Comparison of ENCODE assay signal across 11 mouse cellular contexts in genomic region chr19:56423370-56423769, GRCm38 (mm10). TPM values are rescaled to one million over a fixed set of nuclear protein-coding genes. Genes with fewer than 3 reads are reported as not detected.
DNase-seq lines count a peak whose midpoint lies in the region; ATAC-seq and TF ChIP-seq lines count a peak whose summit lies in the region.
"Had no signal": no experiment of that assay in that cellular context is flagged by ENCODE, and none has a peak within 500 bp of the region (broad histone marks: within the 10 kb centered on the region; RNA-seq: fewer than 3 reads in every experiment).

No protein-coding gene starts in this region.

- no peak overlapping the region for H3K4me2 ChIP-seq in neural tube, embryonic 11.5 days (ENCODE audit: low read depth)
- no peak overlapping the region; the same call in 1 of the 2 replicates for H3K4me2 ChIP-seq in intestine, postnatal 0 days (replicated peaks; ENCODE audit: low read depth)
- H3K4me2 ChIP-seq: heart, embryonic 15.5 days had no signal

- H3K27ac ChIP-seq in heart, embryonic 10.5 days, result peak overlapping the region; percentile 19; the same call in 1 of the 2 replicates
- H3K27ac ChIP-seq in neural tube, embryonic 11.5 days (ENCODE audit: low read depth, low read length), result no peak overlapping the region
- H3K27ac ChIP-seq in intestine, postnatal 0 days (ENCODE audit: low read depth, low read length), result peak overlapping the region; percentile 41; the same call in 1 of the 2 replicates
- H3K27ac ChIP-seq: macrophage had no signal

- no peak for TF ChIP-seq CTCF in intestine, postnatal 0 days (IDR thresholded peaks at IDR 0.05; ENCODE audit: low read depth)

- H3K9ac ChIP-seq in neural tube, embryonic 11.5 days (ENCODE audit: low read length), result no peak overlapping the region
- H3K9ac ChIP-seq in intestine, postnatal 0 days (ENCODE audit: low read depth, low read length), result no peak overlapping the region
- H3K9ac ChIP-seq: heart, embryonic 15.5 days had no signal

- no peak for ATAC-seq in neural tube, embryonic 11.5 days (ENCODE audit: insufficient read depth, low FRiP score, low TSS enrichment)
- ATAC-seq in intestine, postnatal 0 days, result no peak
- ATAC-seq: CD4-positive, CD25-positive, alpha-beta regulatory T cell, adult 4 months had no signal

- no peak overlapping the region for H3K4me3 ChIP-seq in heart, embryonic 10.5 days
- H3K4me3 ChIP-seq in neural tube, embryonic 11.5 days (ENCODE audit: low read depth, low read length), result no peak overlapping the region
- no peak overlapping the region for H3K4me3 ChIP-seq in intestine, postnatal 0 days (ENCODE audit: low read depth, low read length)
- H3K4me3 ChIP-seq: heart, embryonic 15.5 days had no signal

- no peaks in the 10 kb centered on the region for H3K36me3 ChIP-seq in heart, embryonic 10.5 days
- no peaks in the 10 kb centered on the region for H3K36me3 ChIP-seq in neural tube, embryonic 11.5 days (ENCODE audit: control insufficient read depth, insufficient read depth, low read length)
- peaks cover 21% of the 10 kb centered on the region for H3K36me3 ChIP-seq in intestine, postnatal 0 days (ENCODE audit: control insufficient read depth, insufficient read depth)
- H3K36me3 ChIP-seq: heart, embryonic 15.5 days had no signal

- 69% methylated on average over 12 of the region's 12 CpGs for WGBS in heart, embryonic 10.5 days
- 64% methylated on average over 12 of the region's 12 CpGs for WGBS in neural tube, embryonic 11.5 days
- 63% methylated on average over 12 of the region's 12 CpGs for WGBS in intestine, postnatal 0 days

- H3K9me3 ChIP-seq in heart, embryonic 10.5 days, result no peaks in the 10 kb centered on the region
- no peaks in the 10 kb centered on the region for H3K9me3 ChIP-seq in neural tube, embryonic 11.5 days (ENCODE audit: control insufficient read depth, low read length)
- no peaks in the 10 kb centered on the region for H3K9me3 ChIP-seq in intestine, postnatal 0 days (ENCODE audit: control insufficient read depth)
- H3K9me3 ChIP-seq: heart, embryonic 15.5 days had no signal

- no peaks in the 10 kb centered on the region for H3K27me3 ChIP-seq in heart, embryonic 10.5 days (ENCODE audit: insufficient read depth, poor library complexity, severe bottlenecking)
- H3K27me3 ChIP-seq in neural tube, embryonic 11.5 days (ENCODE audit: control insufficient read depth, insufficient read depth, low read length), result no peaks in the 10 kb centered on the region
- H3K27me3 ChIP-seq in intestine, postnatal 0 days (replicated peaks; ENCODE audit: control insufficient read depth, insufficient read depth, low read length), result no peaks in the 10 kb centered on the region
- H3K27me3 ChIP-seq: heart, embryonic 15.5 days had no signal

- H3K4me1 ChIP-seq in heart, embryonic 10.5 days, result peaks cover 36% of the 10 kb centered on the region
- H3K4me1 ChIP-seq in neural tube, embryonic 11.5 days (ENCODE audit: control insufficient read depth, insufficient read depth, low read length), result 0 out of 2 replicates have a peak, but pooled peaks cover 2% of the 10 kb centered on the region
- 0 out of 2 replicates have a peak, but pooled peaks cover 2% of the 10 kb centered on the region for H3K4me1 ChIP-seq in intestine, postnatal 0 days (replicated peaks; ENCODE audit: control insufficient read depth, insufficient read depth, low read length)

- no peak for DNase-seq in heart, embryonic 10.5 days (ENCODE audit: low spot score)
- no peak for DNase-seq in heart, postnatal 4 days
- DNase-seq in neural tube, embryonic 11.5 days (ENCODE audit: low spot score), result peak; percentile 17
- DNase-seq in neural tube, embryonic 10.5 days (ENCODE audit: extremely low spot score, low spot score), result no peak
- peak; percentile 62 for DNase-seq in telencephalon, adult 2 months (ENCODE audit: low read depth, low spot score)
- no peak for DNase-seq in urinary bladder, postnatal 4 days (ENCODE audit: low spot score in 2 of 2)
- DNase-seq in cerebellum, adult 11 months, result no peak

RNA-seq across cellular contexts. Expression of gene Casp7, which starts 26.4 kb away (rescaled TPM):
- 25.1 and 31.6 TPM in 2 replicates for polyA plus RNA-seq in heart, embryonic 10.5 days (2016; fragmentation: Nextera tagmentation; extraction: Ambion mirVana)
- total RNA-seq in heart, postnatal 4 days (2021), result 10 to 100 TPM; 26.1 to 26.4 TPM
- 18.3 and 18.5 TPM in 2 replicates for polyA plus RNA-seq in neural tube, embryonic 11.5 days (2014; fragmentation: Nextera tagmentation; extraction: Ambion mirVana)
- polyA plus RNA-seq in intestine, postnatal 0 days (2015; fragmentation: Nextera tagmentation; extraction: Ambion mirVana), result 51.6 and 55.6 TPM in 2 replicates

RNA-seq across cellular contexts. Expression of gene Nrap, which starts 33.5 kb away (rescaled TPM):
- polyA plus RNA-seq in heart, embryonic 10.5 days (2016; fragmentation: Nextera tagmentation; extraction: Ambion mirVana), result 3.4 and 11.9 TPM in 2 replicates
- 100 to 1,000 TPM; 261 to 291 TPM for total RNA-seq in heart, postnatal 4 days (2021)
- 0.16 and 0.18 TPM in 2 replicates for polyA plus RNA-seq in neural tube, embryonic 11.5 days (2014; fragmentation: Nextera tagmentation; extraction: Ambion mirVana)
- 0.22 TPM in 2 replicates for polyA plus RNA-seq in intestine, postnatal 0 days (2015; fragmentation: Nextera tagmentation; extraction: Ambion mirVana)

RNA-seq across cellular contexts. Expression of gene Plekhs1, which starts 38.1 kb away (rescaled TPM):
- polyA plus RNA-seq in heart, embryonic 10.5 days (2016; fragmentation: Nextera tagmentation; extraction: Ambion mirVana), result not detected in 2 replicates
- total RNA-seq in heart, postnatal 4 days (2021), result under 1 TPM; 0.62 to 0.65 TPM
- polyA plus RNA-seq in neural tube, embryonic 11.5 days (2014; fragmentation: Nextera tagmentation; extraction: Ambion mirVana), result 0.09 TPM in 1 of 2 replicates, not detected in the other
- polyA plus RNA-seq in intestine, postnatal 0 days (2015; fragmentation: Nextera tagmentation; extraction: Ambion mirVana), result 0.99 and 1.1 TPM in 2 replicates
- polyA plus RNA-seq: macrophage had no signal

Comparison
In these comparisons a context has a peak if more than half of its experiments do, and no peak if none do; other contexts are left out.
1. DNase-seq: peak in neural tube, embryonic 11.5 days (single experiment) and telencephalon, adult 2 months (single experiment); none in heart, embryonic 10.5 days (single experiment), heart, postnatal 4 days (single experiment), neural tube, embryonic 10.5 days (single experiment), urinary bladder, postnatal 4 days (0 of 2) and cerebellum, adult 11 months (single experiment).